Mouse (Mus musculus): ENCODE data around the gene Sh2b1.

DNA sequence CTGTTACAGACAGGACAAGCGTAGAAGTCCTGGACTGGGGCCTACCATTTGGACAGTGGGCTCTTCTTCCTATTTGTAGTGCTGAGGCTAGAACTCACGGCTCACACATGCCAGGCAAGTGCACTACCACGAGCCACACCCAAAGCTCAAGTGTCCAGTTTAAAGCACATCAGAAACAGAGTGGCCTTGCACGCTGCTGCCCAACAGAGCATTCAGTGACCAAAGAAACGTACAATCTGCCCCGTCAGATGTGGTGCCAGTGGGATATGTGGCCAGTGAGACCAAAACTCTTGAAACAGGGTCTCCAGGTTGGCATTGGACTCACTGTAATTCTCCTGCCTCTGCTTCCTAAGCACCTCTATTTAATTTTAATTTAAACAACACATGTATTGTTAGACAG lies 24.6 kb downstream of the Sh2b1 start:
- TF ChIP-seq POLR2A (IDR thresholded peaks at IDR 0.05; ENCODE audit: borderline replicate concordance, low read depth, low read length) (no peak), CTCF (IDR thresholded peaks at IDR 0.05; ENCODE audit: low read depth, low read length) (no peak)
